22 mouse cellular contexts compared by ENCODE assay signal in genomic region chr1:171205704-171206493, GRCm38 (mm10). TPM values are rescaled to one million over a fixed set of nuclear protein-coding genes. Genes with fewer than 3 reads are reported as not detected.
"Had no signal": no experiment of that assay in that cellular context is flagged by ENCODE, and none has a peak within 500 bp of the region (broad histone marks: within the 10 kb centered on the region; RNA-seq: fewer than 3 reads in every experiment).

No protein-coding gene starts in this region.

- DNase-seq: kidney, postnatal 25 days; layer of hippocampus, adult 9-11 months; liver; lung, adult 18-20 months; lung, postnatal 10 days; lung, postnatal 36 days; retina, postnatal 1 day; right cerebral cortex, postnatal 25 days; spleen, adult 18-20 months; thymus, postnatal 25 days had no signal

- H3K4me1 ChIP-seq: limb, embryonic 13.5 days; liver, embryonic 15.5 days; lung, embryonic 15.5 days; neural tube, embryonic 13.5 days; stomach, embryonic 15.5 days had no signal

- H3K9ac ChIP-seq: limb, embryonic 13.5 days; liver, embryonic 12.5 days; liver, embryonic 15.5 days; lung, embryonic 15.5 days; midbrain, embryonic 13.5 days; neural tube, embryonic 13.5 days; stomach, embryonic 15.5 days had no signal

- H3K4me3 ChIP-seq: layer of hippocampus, adult 2 months; limb, embryonic 10.5 days; limb, embryonic 13.5 days; liver, embryonic 12.5 days; liver, embryonic 15.5 days; lung, embryonic 15.5 days; midbrain, embryonic 10.5 days; midbrain, embryonic 13.5 days; neural tube, embryonic 13.5 days; stomach, embryonic 15.5 days had no signal

- H3K9me3 ChIP-seq: limb, embryonic 10.5 days; limb, embryonic 13.5 days; liver, embryonic 12.5 days; liver, embryonic 15.5 days; lung, embryonic 15.5 days; midbrain, embryonic 10.5 days; midbrain, embryonic 13.5 days; neural tube, embryonic 13.5 days; stomach, embryonic 15.5 days had no signal

- H3K27me3 ChIP-seq: midbrain, embryonic 13.5 days; neural tube, embryonic 13.5 days; stomach, embryonic 15.5 days had no signal

- H3K27ac ChIP-seq: kidney, postnatal 0 days; layer of hippocampus, adult 2 months; limb, embryonic 10.5 days; limb, embryonic 13.5 days; liver, embryonic 12.5 days; lung, embryonic 15.5 days; midbrain, embryonic 10.5 days; midbrain, embryonic 13.5 days; neural tube, embryonic 13.5 days; stomach, embryonic 15.5 days had no signal

- ATAC-seq: liver, embryonic 12.5 days; midbrain, embryonic 13.5 days had no signal

- H3K36me3 ChIP-seq: limb, embryonic 10.5 days; limb, embryonic 13.5 days; liver, embryonic 12.5 days; liver, embryonic 15.5 days; lung, embryonic 15.5 days; midbrain, embryonic 10.5 days; midbrain, embryonic 13.5 days; neural tube, embryonic 13.5 days; stomach, embryonic 15.5 days had no signal

RNA-seq across cellular contexts. Expression of gene Nr1i3, which starts 7.9 kb away (rescaled TPM):
- total RNA-seq: neutrophil, adult 5-6 weeks had no signal

RNA-seq across cellular contexts. Expression of gene Apoa2, which starts 19.0 kb away (rescaled TPM):
- total RNA-seq: neutrophil, adult 5-6 weeks had no signal
